Mouse (Mus musculus) c-Kit-positive CD71-positive TER-119-positive erythroid progenitor cells, embryonic 14.5 days (primary cell): Measurements from ENCODE around the gene Rai1.

ENCODE experiments used
- DNase-seq: peaks from one replicate; pipeline ENCODE4 v3.0.0-alpha.2; 2013; ENCODE audit warnings: low spot score

Rai1 gene

DNA sequence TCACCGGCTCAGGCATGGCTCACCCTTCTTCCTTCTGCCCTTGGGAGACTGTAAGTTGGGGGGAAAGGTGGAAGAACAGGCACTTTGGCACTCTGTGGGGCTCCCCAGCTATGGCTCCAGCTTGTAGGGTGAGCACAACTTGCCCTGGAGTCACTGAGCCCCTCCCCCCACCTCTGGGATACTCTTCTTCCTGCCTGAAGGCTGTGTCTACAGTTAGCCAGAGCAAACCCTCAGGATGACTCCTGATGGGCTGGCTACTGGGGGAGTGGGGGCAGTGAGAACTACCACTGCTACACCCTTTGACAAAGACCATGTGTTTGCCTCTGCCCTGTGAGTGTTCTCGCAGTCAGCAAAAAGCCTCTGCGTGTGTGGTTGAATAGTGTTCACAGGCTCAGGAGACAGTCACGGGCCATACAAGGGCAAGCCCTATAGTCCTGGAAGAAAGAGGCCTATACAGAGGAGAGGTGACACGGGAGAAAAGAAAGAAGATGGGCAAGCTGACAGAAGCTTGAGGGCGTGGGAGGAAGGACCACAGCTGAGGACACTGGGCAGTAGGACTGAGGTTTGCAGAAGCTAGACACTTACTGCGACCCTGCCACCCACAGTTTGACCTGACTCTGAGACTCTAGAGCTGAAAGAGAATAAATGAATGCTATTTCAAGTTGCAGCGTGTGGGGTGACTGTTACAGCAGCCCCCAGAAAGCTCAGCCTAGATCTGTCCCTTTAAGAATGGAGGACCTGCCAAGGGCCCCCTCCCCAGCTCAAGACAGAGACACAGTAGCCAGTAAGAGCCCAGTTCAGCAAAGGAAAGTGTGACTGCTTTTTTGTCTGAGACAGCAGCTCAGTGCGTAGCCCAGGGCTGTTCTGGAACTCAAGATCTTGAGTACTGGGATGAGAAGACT is 9.7 kb upstream of the Rai1 start:
- DNase-seq, result no peak

DNA sequence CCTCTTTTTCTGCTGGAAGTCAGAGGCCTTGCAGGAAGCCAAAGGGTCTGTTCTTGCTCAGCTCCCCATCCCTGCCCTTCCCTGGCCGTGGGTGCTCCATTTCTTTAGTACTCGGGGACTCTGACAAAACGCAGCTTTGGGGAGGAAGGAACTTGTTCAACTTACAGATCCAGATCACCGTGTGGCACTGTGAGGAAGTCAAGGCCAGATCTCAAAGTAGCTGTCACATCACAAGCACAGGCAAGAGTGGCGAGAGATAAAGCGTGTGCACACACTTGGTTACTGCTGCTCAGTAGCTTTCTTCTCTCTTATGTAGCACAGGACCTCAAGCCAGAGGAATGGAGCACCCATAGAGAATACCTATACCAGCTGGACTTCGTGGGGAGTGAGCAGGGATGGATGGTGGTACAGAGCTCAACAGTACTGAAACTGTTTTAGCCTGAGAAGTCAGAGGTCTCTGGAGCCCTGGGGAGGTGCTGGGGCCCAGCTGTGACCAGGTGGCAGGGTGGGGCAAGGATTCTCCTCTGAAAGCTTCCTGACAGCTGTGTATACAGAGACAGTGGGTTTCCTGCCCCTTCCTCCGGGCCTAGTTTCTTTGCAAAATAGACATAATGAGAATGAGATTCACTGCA is 5.1 kb upstream of the Rai1 start:
- DNase-seq, result no peak

DNA sequence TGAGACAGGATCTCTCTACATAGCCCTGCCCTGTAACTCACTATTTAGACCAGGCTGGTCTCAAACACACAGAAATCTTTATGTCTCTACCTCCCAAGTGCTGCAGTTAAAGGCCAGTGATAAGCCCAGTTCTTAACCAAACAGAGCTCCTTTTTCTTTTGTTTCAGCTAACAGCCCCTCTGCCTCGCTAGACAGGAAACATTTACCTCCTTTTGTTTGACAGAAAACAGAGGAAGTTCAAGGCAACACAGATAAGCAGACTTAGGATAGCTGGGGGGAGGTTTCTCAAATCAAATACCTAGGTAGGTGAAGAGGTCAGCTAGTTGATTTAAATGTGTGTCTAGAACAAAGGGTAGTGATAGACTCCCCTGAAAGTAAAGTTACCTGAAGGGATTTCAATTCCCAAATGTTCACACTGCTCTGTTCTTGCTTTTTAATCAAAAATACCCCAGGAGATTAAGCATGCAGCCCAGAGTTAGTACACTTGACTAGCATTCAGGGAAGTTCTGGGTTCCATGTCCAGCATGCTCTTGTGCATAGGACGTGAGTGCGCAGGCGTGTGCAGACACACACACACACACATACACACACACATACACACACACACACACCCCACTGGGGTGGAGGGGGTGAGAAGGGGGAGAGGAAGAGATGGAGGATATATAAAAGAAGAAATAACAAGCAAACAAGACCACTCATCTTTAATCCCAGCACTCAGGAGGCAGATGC is 3.8 kb upstream of the Rai1 start:
- DNase-seq, result no peak

DNA sequence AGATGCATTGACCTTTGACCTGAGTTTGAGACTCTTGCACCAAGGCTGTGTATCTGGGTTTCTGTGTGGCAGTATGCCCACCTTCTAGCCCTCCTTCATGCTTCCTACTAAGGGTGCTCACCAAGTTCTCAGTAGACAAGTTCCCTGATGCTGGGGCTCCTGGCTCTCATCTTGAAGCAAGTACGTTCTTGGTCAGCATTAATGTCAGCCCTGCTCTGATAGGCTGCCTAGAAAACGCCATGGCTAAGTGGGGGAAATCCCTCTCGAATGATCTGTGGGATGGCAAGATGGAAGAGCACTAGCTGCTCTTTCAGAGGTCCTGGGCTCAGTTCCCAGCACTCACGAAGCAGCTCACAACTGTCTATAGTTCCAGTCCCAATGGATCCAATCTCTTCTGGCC is 2.8 kb upstream of the Rai1 start:
- no peak for DNase-seq

DNA sequence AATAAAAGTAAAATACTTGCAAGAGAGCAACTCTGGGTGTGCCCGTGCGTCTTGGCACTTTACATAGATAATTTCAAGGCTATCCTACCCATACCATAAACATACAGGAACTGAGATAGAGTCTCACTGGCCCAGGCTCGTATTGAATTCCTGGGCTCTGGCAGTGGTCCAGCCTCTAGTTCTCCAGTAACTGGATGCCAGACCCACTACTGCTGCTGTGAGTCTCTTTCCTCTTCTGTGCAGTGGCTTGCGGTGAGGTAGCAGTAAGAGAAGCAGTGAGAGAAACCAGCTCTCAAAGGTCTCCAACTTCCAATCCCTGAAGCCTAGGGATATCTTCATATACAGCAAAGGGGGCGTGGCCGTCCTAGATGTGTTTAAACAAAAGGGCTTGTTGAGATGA is 2.1 kb upstream of the Rai1 start:
- DNase-seq, result no peak

DNA sequence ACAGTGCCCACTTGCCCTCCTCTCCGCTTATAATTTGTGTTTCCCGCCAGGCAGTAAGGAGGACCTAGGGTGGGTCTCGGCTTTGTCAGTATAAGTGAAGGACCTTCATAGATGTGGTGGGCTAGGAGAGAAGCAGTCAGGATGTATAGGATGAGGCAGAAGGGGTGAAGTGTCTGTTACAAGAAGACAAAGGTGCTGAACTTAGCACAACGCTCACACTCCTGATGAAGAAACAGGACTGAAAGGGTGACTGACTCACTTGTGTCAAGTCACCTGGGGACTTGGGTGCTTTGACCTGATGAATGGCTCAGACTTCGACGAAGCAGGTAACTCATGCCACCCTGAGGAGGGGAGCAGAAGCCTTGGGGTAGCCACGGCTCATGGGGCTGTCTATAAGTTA is 1.2 kb upstream of the Rai1 start:
- no peak for DNase-seq

DNA sequence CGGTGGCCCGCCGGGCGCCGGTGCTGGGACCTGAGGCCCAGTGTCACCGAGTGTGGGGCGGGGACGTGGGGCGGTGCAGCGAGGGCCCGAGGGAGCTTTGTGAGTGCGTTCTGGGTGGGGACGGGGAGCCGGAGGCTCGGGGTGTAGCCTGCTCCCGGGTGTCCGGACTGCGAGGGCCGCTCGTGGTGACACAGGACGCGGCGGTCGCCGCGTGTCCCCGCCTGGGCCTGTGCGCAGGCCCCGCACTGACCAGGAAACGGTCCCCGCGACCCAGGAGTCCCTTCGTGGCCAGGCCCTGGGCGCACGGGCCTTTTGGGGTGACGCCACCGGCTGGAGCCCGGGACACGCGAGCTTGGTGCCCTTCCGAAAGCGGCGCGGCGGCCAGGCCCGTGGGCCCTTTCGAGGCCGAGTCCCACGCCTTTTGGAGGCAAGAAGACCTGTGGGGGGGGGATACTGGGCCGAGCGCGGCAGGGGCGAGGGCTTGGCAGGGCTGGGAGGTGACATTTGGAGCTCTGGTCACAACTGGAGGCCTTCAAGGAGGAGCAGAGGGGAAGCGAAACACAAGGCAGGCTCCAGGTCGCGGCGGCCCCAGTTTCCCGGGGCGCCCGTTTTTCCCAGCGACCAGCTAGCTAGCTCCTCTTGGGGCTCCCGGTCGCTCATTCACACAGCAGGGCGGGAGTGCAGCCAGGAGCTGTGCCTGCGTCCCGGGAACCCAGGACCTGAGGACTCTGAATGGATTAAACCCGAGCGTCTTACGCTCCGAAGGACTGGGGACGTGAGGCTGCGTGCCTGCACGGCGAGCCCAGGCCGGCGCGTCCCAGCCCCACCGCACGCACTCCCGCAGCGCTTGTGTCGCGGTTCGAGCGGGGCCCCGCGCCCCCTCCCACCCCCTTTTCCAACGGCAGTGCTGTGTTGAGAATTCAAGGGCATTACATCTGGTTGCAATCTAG is 1.1 kb downstream of the Rai1 start:
- peak; percentile 65 for DNase-seq

DNA sequence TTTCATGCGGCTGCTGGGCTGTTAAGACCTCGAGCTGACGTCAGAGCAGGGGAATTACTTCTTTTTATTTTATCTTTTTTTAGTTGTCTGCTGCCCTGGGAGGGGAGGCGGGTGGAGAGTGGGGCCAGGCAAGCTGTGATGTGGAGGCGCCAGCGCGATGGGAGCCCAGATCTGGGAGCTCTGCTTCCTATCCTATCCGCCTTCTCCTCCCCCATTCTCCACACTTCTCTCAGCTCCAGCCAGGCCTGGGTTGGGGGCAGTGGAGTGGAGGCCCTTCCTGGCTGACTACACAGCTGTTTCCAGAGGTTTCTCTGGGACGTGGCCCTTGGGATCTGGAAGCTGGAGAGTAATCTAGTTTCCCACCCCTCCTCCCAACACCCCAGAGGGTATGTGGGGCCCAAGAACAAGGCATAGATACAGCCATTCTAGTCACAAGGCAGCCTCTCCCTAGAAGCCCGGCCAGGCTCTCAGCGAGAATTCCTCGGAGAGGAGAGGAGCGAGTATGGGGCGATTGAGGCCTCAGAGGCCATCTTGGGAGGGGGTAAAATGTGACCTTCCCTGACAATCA is 1.8 kb downstream of the Rai1 start:
- DNase-seq, result no peak

DNA sequence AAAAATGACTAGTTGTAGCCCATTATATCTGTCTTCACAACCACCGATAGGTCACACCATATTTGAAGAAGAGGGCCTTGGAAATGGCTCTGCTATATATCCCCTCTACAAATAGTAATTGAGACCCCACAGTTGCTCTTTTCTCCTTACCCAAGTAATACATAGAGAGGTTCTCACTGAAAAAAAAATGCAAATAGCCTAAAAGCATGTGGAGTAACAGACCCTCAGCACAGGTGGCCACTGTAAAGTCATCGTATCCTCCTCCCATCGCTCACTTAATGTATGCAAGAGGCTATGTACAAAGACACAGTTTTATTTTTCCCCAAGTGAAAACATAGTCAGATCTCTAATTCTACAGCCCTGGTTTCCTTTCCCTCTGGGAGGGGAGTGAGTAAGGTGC is 2.6 kb downstream of the Rai1 start:
- no peak for DNase-seq

DNA sequence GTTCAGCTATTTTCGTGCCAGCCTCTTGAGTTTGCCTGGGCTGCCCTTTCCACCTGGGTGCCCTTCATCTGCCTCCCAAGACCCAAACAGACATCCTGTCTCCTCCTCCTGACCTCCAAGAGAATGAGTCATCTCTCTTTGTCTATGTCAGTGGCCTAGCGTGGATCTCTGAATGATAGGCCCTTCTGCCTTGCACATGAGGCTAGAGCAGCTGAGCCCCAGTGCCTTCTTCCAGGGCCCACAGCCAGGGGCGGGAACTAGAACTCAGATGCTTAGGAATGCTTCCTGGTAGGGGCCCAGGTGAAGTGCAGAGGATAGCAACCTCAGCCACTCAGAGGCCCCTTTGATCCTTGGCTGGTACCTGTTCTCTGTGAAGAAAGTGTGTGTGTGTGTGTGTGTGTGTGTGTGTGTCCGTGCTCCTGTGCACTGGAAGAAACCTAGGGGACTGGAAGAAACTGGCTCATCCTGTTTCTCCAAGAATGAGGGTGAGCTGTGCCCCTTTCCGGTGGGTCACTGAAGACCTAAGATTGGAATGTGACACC is 3.9 kb downstream of the Rai1 start:
- DNase-seq, result no peak

DNA sequence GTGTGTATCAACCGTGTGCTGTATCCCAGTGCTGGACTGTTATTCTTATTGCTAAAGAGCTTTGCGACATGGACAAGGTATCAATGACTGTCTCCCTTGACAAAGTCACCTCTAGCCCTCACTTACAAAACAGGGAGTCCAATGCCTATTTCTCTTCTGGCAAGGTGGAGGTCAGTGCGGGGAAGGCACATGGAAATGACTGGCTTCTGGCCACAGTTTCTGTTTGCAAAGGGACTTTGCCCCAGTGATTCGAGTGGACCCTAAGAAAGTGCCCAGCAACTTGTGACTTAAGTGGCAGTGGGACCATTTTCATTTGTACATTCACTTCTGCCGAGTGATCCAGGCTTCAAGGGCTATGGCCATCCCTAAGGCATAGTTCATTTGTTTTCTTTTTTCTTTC is 5.6 kb downstream of the Rai1 start:
- DNase-seq, result no peak

DNA sequence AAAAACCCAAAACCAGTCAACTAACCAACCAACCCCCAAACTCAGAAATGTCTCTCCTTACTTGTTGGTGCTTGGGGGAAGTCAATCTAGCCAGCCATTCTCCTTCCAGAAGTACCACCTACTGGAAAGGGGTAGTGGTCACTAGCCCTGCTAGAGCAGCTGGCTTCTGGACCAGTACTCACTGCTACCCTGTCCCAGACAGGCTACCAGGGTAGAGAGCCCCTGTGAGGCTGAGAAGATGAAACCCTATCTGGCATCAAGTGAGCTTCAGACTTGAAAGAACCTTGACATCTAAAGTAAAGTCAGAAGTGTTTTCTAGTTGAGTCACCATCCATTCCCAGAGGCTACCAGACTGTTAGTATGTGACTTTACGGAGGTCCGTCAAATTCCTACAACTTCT is 6.8 kb downstream of the Rai1 start:
- no peak for DNase-seq

DNA sequence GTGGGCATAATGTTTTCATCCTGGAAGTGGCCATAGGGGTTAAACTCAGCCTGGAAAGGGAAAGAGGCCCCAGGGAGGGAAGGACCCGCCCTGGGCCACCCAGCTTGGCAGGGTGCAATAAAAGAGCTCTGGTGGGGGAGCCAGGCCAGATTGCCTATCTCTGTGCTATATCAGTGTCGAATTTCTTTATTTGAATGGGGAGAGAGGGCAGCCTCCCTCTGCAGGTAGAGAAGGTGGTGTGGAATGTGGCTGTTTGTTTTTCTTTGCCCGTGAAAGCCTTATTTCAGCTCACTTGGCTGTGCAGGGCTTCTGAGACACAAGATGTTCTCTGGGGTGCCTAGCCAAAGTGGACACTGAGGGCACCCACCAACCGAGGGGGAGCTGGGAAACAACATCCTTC is 8.8 kb downstream of the Rai1 start:
- DNase-seq, result peak; percentile 34

DNA sequence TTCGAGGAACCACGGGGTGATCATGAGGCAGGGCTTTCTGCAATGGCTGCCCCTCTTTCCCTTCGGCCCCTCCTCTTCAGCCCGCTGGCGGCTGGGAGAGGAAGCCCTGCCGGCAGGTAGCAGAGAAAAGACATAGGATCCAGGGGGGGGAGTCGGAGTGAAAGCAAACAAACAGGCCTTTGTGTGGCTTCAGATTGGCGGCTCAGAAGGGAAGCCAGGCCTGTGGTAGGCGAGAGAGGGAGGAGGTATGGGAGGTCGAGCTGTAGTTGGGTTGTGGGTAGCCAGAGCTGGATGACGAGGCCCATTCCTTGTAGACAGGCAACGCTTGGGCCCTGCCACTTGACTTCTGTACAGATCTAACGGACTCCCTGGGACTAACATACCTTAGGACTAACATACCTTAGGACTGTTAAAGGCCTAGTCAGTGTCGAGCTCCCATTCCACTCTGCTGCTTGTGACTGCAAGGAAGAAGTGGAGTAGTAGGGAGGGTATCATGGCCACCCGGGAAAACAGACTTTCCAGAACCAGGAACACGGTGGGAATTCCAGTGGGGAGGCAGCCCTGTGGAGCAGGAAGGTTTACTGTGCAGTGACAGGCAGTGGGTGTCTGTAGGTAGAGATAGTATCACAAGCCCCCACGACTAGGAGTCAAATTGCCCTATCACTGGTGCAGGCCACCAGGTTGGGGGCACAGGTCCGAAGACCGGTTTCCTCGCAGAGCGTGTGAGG is 9.6 kb downstream of the Rai1 start:
- DNase-seq, result peak; percentile 50

DNA sequence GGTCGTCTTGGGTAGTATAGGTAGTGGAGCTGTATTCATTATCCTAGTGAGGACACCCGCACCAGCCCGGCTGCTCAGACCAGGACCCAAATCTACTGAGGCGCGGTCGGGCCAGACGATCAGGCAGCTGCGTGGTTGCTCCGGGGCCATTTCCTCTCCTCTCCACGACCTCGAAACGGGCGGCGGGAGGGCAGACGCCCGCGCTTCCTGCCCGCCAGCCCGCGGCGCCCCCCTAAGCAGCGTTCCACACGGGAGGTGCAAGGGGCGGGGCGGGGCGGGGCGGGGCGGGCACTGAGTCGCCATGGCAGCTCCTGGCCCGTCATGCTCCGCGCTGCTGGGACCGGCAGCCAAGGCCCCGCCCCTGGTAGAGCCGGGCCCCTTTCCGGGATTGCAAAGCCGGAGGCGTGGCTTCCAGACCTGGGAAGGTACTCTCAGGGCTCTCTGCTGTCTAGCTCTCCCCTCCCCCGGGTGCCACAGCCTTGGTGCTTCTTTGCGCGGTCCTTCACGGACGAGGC is 10.3 kb downstream of the Rai1 start:
- DNase-seq, result peak; percentile 93

DNA sequence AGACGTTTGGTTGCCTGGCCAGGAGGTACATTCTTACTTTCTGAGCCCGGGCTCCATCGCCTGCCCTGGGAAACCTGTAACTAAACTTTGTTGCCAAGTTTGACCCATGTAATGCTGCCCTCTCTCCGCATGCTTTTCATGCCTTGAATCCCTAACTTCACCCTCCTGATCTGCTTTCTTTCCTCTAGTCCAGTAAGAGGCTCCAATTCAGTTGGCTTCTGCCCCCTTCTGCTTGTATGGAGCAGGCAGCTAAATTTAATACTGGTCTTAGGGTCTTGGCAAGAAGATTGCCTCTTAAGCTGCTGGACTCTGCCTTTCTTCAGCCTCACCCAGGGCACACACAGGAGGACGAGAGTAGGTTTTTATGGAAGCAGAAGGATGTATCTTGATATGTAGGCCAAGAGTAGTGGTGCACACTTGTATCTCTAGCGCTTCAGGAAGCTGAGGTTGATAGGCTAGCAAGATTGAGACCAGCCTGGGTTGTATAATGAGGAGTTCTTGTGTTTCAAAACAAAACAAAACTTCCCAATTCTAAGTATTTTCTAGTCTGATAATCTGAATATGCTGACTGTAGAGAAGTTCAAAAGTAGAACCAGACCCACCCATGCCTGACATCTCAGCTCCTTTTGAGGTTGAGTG is 10.9 kb downstream of the Rai1 start:
- DNase-seq, result peak; percentile 28

DNA sequence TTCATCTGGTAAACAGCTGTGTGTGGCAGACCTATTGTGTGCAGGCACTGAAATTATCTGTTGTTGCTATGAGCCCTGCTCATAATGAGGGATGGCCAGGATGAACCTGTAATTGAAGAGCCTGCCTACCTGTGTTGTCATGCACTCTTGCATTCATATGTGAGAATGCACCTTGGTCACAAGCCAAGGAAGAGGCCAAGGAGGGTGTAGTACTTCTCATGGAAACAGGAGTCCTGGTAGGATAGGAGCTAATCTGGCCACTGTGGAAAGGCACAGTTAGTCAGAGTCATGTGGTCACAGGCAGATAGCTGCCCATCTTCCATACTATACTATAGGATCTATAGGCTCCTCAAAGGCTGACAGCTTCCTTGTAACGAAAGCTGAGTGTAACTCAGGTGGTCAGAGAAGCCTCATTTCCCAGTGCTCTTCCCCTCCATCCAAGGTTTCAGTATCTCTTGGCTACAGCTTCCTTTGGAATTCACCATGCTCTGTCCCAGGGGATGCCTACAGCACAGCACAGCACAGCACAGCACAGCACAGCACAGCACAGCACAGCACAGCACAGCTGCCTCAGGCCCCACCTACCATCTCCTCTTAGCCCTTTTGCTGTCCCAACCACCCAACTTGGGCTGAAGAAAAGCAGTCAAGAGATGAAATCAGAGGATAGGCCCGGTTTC is 15.9 kb downstream of the Rai1 start:
- no peak for DNase-seq

DNA sequence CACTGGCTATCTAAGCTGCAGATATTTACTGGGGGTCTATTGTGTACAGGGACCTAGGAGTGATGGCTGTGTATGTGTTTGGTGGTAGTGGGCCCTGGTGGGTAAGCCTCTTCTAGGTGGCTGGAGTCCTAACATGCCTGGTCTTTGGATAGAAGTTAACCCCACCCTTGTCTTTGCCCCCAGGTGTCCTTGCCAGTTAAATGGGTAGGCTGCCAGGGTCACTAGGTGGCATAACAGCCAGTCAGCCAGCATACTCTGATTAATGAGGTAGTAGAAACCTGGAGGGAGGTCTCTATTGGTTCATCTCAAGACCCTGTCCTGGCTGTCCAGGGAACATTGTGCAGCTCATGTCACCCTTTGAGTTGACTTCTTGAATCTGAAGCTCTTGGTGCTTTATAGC is 17.8 kb downstream of the Rai1 start:
- no peak for DNase-seq

DNA sequence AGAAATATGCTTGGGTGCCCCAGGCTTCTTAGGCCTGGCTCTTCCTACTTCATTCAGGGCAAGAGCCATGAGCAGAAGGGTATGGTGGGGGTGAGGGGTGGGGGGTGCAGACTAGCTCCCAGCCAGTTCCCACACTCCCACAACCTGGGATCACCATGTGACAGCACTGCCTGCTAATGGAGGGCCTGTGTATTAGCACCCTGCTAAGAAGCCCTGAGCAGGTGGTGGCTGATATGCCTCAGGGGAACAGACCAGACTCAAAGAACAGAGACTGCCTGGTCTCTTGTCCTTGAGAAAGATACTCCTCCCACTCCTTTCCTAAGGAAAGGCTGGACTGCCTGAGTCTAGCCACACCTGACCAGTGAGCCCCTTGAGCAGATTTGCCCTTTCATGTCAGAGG is 22.2 kb downstream of the Rai1 start:
- DNase-seq, result no peak
